In genomic region chr9:14605992-14606391, GRCm38 (mm10) we compare ENCODE assay signal across 13 mouse cellular contexts. TPM values are rescaled to one million over a fixed set of nuclear protein-coding genes. Genes with fewer than 3 reads are reported as not detected.
"Had no signal": no experiment of that assay in that cellular context is flagged by ENCODE, and none has a peak within 500 bp of the region (broad histone marks: within the 10 kb centered on the region; RNA-seq: fewer than 3 reads in every experiment).

No protein-coding gene starts in this region.

- H3K9ac ChIP-seq: limb, embryonic 13.5 days; liver, embryonic 14.5 days had no signal

- H3K4me3 ChIP-seq: limb, embryonic 13.5 days; midbrain, embryonic 10.5 days had no signal

- H3K27me3 ChIP-seq: limb, embryonic 13.5 days had no signal

- H3K27ac ChIP-seq: limb, embryonic 13.5 days; liver, embryonic 14.5 days; midbrain, embryonic 10.5 days had no signal

- DNase-seq: kidney, adult 18-20 months; kidney, postnatal 14 days; left cerebral cortex, postnatal 4 days; lung, adult 18-20 months; lung, postnatal 36 days; right cerebral cortex, postnatal 4 days; spleen, adult 18-20 months; thymus, adult 2 months; thymus, postnatal 25 days had no signal

- H3K9me3 ChIP-seq: midbrain, embryonic 10.5 days had no signal

- H3K4me2 ChIP-seq: limb, embryonic 13.5 days had no signal

RNA-seq across cellular contexts. Expression of gene Amotl1, which starts 38.9 kb away (rescaled TPM):
- total RNA-seq: megakaryocyte, adult 5-6 weeks had no signal
